Mouse (Mus musculus) lung, embryonic 16.5 days (tissue): ENCODE results near the gene Mdh2. TPM values are rescaled to one million over a fixed set of nuclear protein-coding genes. Genes with fewer than 3 reads are reported as not detected.

Source experiments
- ATAC-seq: fragments of 200-750 bp; cut with Nextera tagmentation; 2 replicates; pipeline ENCODE4 v1.8.0; 2017; ENCODE audit warnings: low read depth, mild to moderate bottlenecking, moderate library complexity
- H3K27ac ChIP-seq: fragments of 300-500 bp; sonication (generic); 2 replicates; pipeline ENCODE4 v1.5.1; 2014; ENCODE audit warnings: mild to moderate bottlenecking, control low read depth, low read length
- H3K27me3 ChIP-seq: fragments of 300-500 bp; sonication (generic); 2 replicates; pipeline ENCODE4 v1.6.1; 2014; ENCODE audit warnings: low read depth, low read length, mixed read lengths; ENCODE audit not compliant: control insufficient read depth, insufficient read depth
- H3K36me3 ChIP-seq: fragments of 300-500 bp; sonication (generic); 2 replicates; pipeline ENCODE4 v1.6.1; 2014; ENCODE audit warnings: low read length; ENCODE audit not compliant: control insufficient read depth, insufficient read depth
- H3K4me1 ChIP-seq: fragments of 300-500 bp; sonication (generic); replicated peaks from 2 replicates; pipeline ENCODE4 v1.6.1; 2014; ENCODE audit warnings: low read length, mixed read lengths; ENCODE audit not compliant: control insufficient read depth, insufficient read depth
- H3K4me2 ChIP-seq: fragments of 300-500 bp; sonication (generic); 2 replicates; pipeline ENCODE4 v1.6.1; 2014; ENCODE audit warnings: low read depth, low read length, control low read depth
- H3K4me3 ChIP-seq: fragments of 300-500 bp; sonication (generic); 2 replicates; pipeline ENCODE4 v1.5.1; 2014; ENCODE audit warnings: mild to moderate bottlenecking, low read length, control low read depth
- H3K9ac ChIP-seq: fragments of 300-500 bp; sonication (generic); 2 replicates; pipeline ENCODE4 v1.6.1; 2014; ENCODE audit warnings: low read length, control low read depth
- H3K9me3 ChIP-seq: fragments of 300-500 bp; sonication (generic); 2 replicates; pipeline ENCODE4 v1.6.1; 2016; ENCODE audit warnings: low read length; ENCODE audit not compliant: control insufficient read depth
- WGBS: fragments of 180-500 bp; shearing (Covaris S2); extraction: QIAGEN DNeasy Blood & Tissue Kit; methylation state at CpG from one replicate; pipeline ENCODE4 v1.1.7; 2014; 5-methylcytosine and 5-hydroxymethylcytosine counted together
- polyA plus RNA-seq: library from polyadenylated mRNA; unstranded; fragments of >200 nt; fragmentation: Nextera tagmentation; extraction: Ambion mirVana; gene quantifications from 2 replicates; pipeline ENCODE4 v1.2.1, GENCODE M21; 2015

Gene Mdh2
- polyA plus RNA-seq, 1 experiment from 2014 or later = 433 TPM

- H3K4me2 ChIP-seq = no peak overlapping the region
- no peak overlapping the region for H3K9ac ChIP-seq
- H3K9me3 ChIP-seq = no peaks in the 10 kb centered on the region
- no peak overlapping the region for H3K27ac ChIP-seq
- no peak overlapping the region for H3K4me3 ChIP-seq
- no peaks in the 10 kb centered on the region for H3K36me3 ChIP-seq
- no peaks in the 10 kb centered on the region for H3K27me3 ChIP-seq
- H3K4me1 ChIP-seq = no peaks in the 10 kb centered on the region
- ATAC-seq = no peak
- 46% methylated on average over 4 of the region's 4 CpGs for WGBS
Measured at GRCm38 (mm10) chr5:135799746-135800145, 21.5 kb downstream of the Mdh2 start.

- Histone ChIP-seq H3K27ac (no peak overlapping the region), H3K9ac (no peak overlapping the region)
- 3% methylated on average over 6 of the region's 6 CpGs for WGBS
Measured at GRCm38 (mm10) chr5:135800927-135801326, 22.6 kb downstream of the Mdh2 start.

GRCm38 (mm10) chr5:135802641-135803040 is 24.4 kb downstream of the Mdh2 start:
- Histone ChIP-seq H3K27me3 (no peaks in the 10 kb centered on the region), H3K9me3 (no peaks in the 10 kb centered on the region), H3K36me3 (no peaks in the 10 kb centered on the region), H3K4me3 (no peak overlapping the region), H3K27ac (no peak overlapping the region), H3K4me2 (no peak overlapping the region), H3K9ac (no peak overlapping the region), H3K4me1 (no peaks in the 10 kb centered on the region; the same call in 1 of the 2 replicates)
- WGBS = 91% methylated on average over 8 of the region's 8 CpGs
- ATAC-seq = no peak

More at GRCm38 (mm10) chr5:135800927-135801326, 22.6 kb downstream of the Mdh2 start:
- Histone ChIP-seq H3K36me3 (no peaks in the 10 kb centered on the region), H3K9me3 (no peaks in the 10 kb centered on the region), H3K4me1 (no peaks in the 10 kb centered on the region), H3K27me3 (no peaks in the 10 kb centered on the region), H3K4me2 (no peak overlapping the region), H3K4me3 (no peak overlapping the region)
- no peak for ATAC-seq

GRCm38 (mm10) chr5:135803135-135803534 is 24.9 kb downstream of the Mdh2 start:
- H3K27ac ChIP-seq = no peak overlapping the region
- no peak overlapping the region for H3K4me2 ChIP-seq
- 50% methylated on average over 4 of the region's 4 CpGs for WGBS
- H3K36me3 ChIP-seq = no peaks in the 10 kb centered on the region
- no peaks in the 10 kb centered on the region for H3K9me3 ChIP-seq
- ATAC-seq = no peak
- H3K27me3 ChIP-seq = no peaks in the 10 kb centered on the region
- no peak overlapping the region for H3K4me3 ChIP-seq
- H3K4me1 ChIP-seq = no peaks in the 10 kb centered on the region; the same call in 1 of the 2 replicates
- no peak overlapping the region for H3K9ac ChIP-seq

GRCm38 (mm10) chr5:135803676-135804075 is 25.4 kb downstream of the Mdh2 start:
- no peak for ATAC-seq
- Histone ChIP-seq H3K9me3 (no peaks in the 10 kb centered on the region), H3K4me2 (no peak overlapping the region), H3K9ac (no peak overlapping the region), H3K27ac (no peak overlapping the region), H3K36me3 (no peaks in the 10 kb centered on the region), H3K4me3 (no peak overlapping the region), H3K4me1 (no peaks in the 10 kb centered on the region; the same call in 1 of the 2 replicates), H3K27me3 (no peaks in the 10 kb centered on the region)
- WGBS = 80% methylated on average over 4 of the region's 4 CpGs

- Histone ChIP-seq H3K27ac (no peak overlapping the region), H3K9ac (no peak overlapping the region), H3K9me3 (no peaks in the 10 kb centered on the region), H3K4me3 (no peak overlapping the region), H3K4me1 (no peaks in the 10 kb centered on the region; the same call in 1 of the 2 replicates), H3K27me3 (no peaks in the 10 kb centered on the region), H3K4me2 (no peak overlapping the region), H3K36me3 (no peaks in the 10 kb centered on the region)
- WGBS = 61% methylated on average over 2 of the region's 2 CpGs
- no peak for ATAC-seq
Measured at GRCm38 (mm10) chr5:135804735-135805134, 26.5 kb downstream of the Mdh2 start.

GRCm38 (mm10) chr5:135806555-135807262 is 28.4 kb downstream of the Mdh2 start, which contains the start of gene Srrm3:
Gene Srrm3, plus strand, starts transcription at chr5:135806890.
- Histone ChIP-seq H3K27ac (no peak within 1 kb of the TSS), H3K9ac (no peak within 1 kb of the TSS), H3K27me3 (no peaks in the 10 kb centered on the region), H3K9me3 (no peaks in the 10 kb centered on the region), H3K4me2 (no peak within 1 kb of the TSS), H3K36me3 (no peaks in the 10 kb centered on the region), H3K4me1 (no peaks in the 10 kb centered on the region; the same call in 1 of the 2 replicates), H3K4me3 (no peak within 1 kb of the TSS)
- peak; percentile 52 for ATAC-seq
- 5% methylated on average over 29 of the region's 29 CpGs for WGBS

- Histone ChIP-seq H3K9ac (no peak overlapping the region), H3K27me3 (no peaks in the 10 kb centered on the region), H3K36me3 (no peaks in the 10 kb centered on the region), H3K4me3 (no peak overlapping the region), H3K4me2 (no peak overlapping the region), H3K27ac (no peak overlapping the region), H3K9me3 (no peaks in the 10 kb centered on the region), H3K4me1 (no peaks in the 10 kb centered on the region; the same call in 1 of the 2 replicates)
- WGBS = 33% methylated on average over 3 of the region's 3 CpGs
- ATAC-seq = no peak
Measured at GRCm38 (mm10) chr5:135807263-135807637, 29.0 kb downstream of the Mdh2 start.

GRCm38 (mm10) chr5:135812991-135813390 is 34.7 kb downstream of the Mdh2 start:
- H3K4me1 ChIP-seq = no peaks in the 10 kb centered on the region
- no peak for ATAC-seq
- no peak overlapping the region for H3K27ac ChIP-seq
- H3K4me2 ChIP-seq = no peak overlapping the region
- H3K27me3 ChIP-seq = no peaks in the 10 kb centered on the region
- no peak overlapping the region for H3K4me3 ChIP-seq
- H3K36me3 ChIP-seq = no peaks in the 10 kb centered on the region
- no peaks in the 10 kb centered on the region for H3K9me3 ChIP-seq
- 52% methylated on average over 5 of the region's 5 CpGs for WGBS
- H3K9ac ChIP-seq = no peak overlapping the region
